ENCODE assay signal across 8 mouse cellular contexts in the genomic region with DNA sequence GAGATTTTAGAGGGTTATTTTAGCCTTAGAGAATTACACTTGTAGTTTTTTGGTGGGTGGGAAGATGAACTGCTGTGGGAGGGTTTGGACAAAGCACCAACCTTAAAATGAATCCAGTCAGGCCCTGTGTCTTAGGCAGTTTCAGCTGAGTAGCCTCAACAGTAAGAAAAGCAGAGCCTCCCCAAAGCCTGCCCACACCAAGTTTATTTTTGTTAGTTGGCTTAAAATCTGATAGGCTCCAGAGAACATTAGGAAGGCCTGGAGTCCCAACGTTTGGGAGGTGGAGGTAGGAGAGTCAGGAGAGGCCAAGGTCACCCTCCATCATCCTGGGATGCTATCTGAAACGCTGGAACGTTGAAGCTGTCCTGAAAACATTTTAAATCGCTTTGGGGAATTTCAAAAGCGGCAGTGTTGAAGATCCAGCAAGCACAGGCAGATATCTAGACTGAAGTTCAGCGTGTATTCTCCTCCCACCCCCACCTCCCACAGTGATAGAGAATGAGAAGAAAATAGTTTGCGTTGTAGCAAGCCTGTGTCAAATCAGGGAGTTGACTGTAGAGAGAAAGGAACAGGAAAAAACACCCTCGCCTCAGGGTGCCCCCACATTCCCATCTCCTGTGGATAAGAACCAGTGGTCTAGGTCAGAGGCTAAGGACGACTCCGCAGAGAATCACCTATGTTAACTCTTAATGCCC. TPM values are rescaled to one million over a fixed set of nuclear protein-coding genes. Genes with fewer than 3 reads are reported as not detected.
DNase-seq lines count a peak whose midpoint lies in the region; ATAC-seq and TF ChIP-seq lines count a peak whose summit lies in the region.

No protein-coding gene starts in this region.

- DNase-seq in embryo, embryonic 10.5 days (ENCODE audit: low spot score) = peak; percentile 31
- no peak for DNase-seq in embryo, embryonic 10 days (ENCODE audit: low spot score)
- DNase-seq in neural tube, embryonic 11.5 days (ENCODE audit: low spot score) = no peak
- DNase-seq in neural tube, embryonic 10.5 days (ENCODE audit: extremely low spot score, low spot score) = no peak
- DNase-seq in gastrocnemius, postnatal 10 days = no peak
- DNase-seq in thymus, postnatal 36 days = no peak

- no peak overlapping the region for H3K27ac ChIP-seq in neural tube, embryonic 11.5 days (ENCODE audit: low read depth, low read length)
- H3K27ac ChIP-seq in intestine, postnatal 0 days (ENCODE audit: low read depth, low read length) = no peak overlapping the region
- H3K27ac ChIP-seq in stomach, embryonic 15.5 days = no peak overlapping the region

- peak overlapping the region; percentile 61 for H3K4me3 ChIP-seq in neural tube, embryonic 11.5 days (ENCODE audit: low read depth, low read length)
- H3K4me3 ChIP-seq in intestine, postnatal 0 days (ENCODE audit: low read depth, low read length) = peak overlapping the region; percentile 45
- peak overlapping the region; percentile 50 for H3K4me3 ChIP-seq in stomach, embryonic 15.5 days (replicated peaks)

- no peaks in the 10 kb centered on the region for H3K27me3 ChIP-seq in neural tube, embryonic 11.5 days (ENCODE audit: control insufficient read depth, insufficient read depth, low read length)
- peaks cover 6% of the 10 kb centered on the region; the same call in 1 of the 2 replicates for H3K27me3 ChIP-seq in intestine, postnatal 0 days (replicated peaks; ENCODE audit: control insufficient read depth, insufficient read depth, low read length)
- H3K27me3 ChIP-seq in stomach, embryonic 15.5 days (replicated peaks) = no peaks in the 10 kb centered on the region

- peak overlapping the region; percentile 89 for H3K4me2 ChIP-seq in neural tube, embryonic 11.5 days (ENCODE audit: low read depth)
- peak overlapping the region; percentile 83 for H3K4me2 ChIP-seq in intestine, postnatal 0 days (replicated peaks; ENCODE audit: low read depth)
- H3K4me2 ChIP-seq in stomach, embryonic 15.5 days = peak overlapping the region; percentile 88

- H3K36me3 ChIP-seq in neural tube, embryonic 11.5 days (ENCODE audit: control insufficient read depth, insufficient read depth, low read length) = peaks cover under 1% of the 10 kb centered on the region; the same call in 1 of the 2 replicates
- H3K36me3 ChIP-seq in intestine, postnatal 0 days (ENCODE audit: control insufficient read depth, insufficient read depth) = no peaks in the 10 kb centered on the region
- no peaks in the 10 kb centered on the region for H3K36me3 ChIP-seq in stomach, embryonic 15.5 days

- no peak for TF ChIP-seq CTCF in intestine, postnatal 0 days (IDR thresholded peaks at IDR 0.05; ENCODE audit: low read depth)

- H3K9me3 ChIP-seq in neural tube, embryonic 11.5 days (ENCODE audit: control insufficient read depth, low read length) = no peaks in the 10 kb centered on the region
- no peaks in the 10 kb centered on the region for H3K9me3 ChIP-seq in intestine, postnatal 0 days (ENCODE audit: control insufficient read depth)
- H3K9me3 ChIP-seq in stomach, embryonic 15.5 days = no peaks in the 10 kb centered on the region

- WGBS in neural tube, embryonic 11.5 days = 7% methylated on average over 10 of the region's 10 CpGs
- 27% methylated on average over 10 of the region's 10 CpGs for WGBS in intestine, postnatal 0 days
- 11% methylated on average over 10 of the region's 10 CpGs for WGBS in stomach, embryonic 15.5 days

- peaks cover 8% of the 10 kb centered on the region; the same call in 1 of the 2 replicates for H3K4me1 ChIP-seq in neural tube, embryonic 11.5 days (ENCODE audit: control insufficient read depth, insufficient read depth, low read length)
- peaks cover 3% of the 10 kb centered on the region; the same call in 1 of the 2 replicates for H3K4me1 ChIP-seq in intestine, postnatal 0 days (replicated peaks; ENCODE audit: control insufficient read depth, insufficient read depth, low read length)
- H3K4me1 ChIP-seq in stomach, embryonic 15.5 days = 0 out of 2 replicates have a peak, but pooled peaks cover 2% of the 10 kb centered on the region

- H3K9ac ChIP-seq in neural tube, embryonic 11.5 days (ENCODE audit: low read length) = peak overlapping the region; percentile 89
- H3K9ac ChIP-seq in intestine, postnatal 0 days (ENCODE audit: low read depth, low read length) = no peak overlapping the region
- H3K9ac ChIP-seq in stomach, embryonic 15.5 days = peak overlapping the region; percentile 14; the same call in 1 of the 2 replicates

- no peak for ATAC-seq in neural tube, embryonic 11.5 days (ENCODE audit: insufficient read depth, low FRiP score, low TSS enrichment)
- ATAC-seq in intestine, postnatal 0 days = no peak
- no peak for ATAC-seq in stomach, embryonic 15.5 days (ENCODE audit: insufficient read depth, low FRiP score, low read depth)

RNA-seq across cellular contexts. Expression of a gene that starts 1.3 kb away (rescaled TPM):
- polyA plus RNA-seq in neural tube, embryonic 11.5 days (2014; fragmentation: Nextera tagmentation; extraction: Ambion mirVana) = 517 and 530 TPM in 2 replicates
- polyA plus RNA-seq in intestine, postnatal 0 days (2015; fragmentation: Nextera tagmentation; extraction: Ambion mirVana) = 39.5 and 41.4 TPM in 2 replicates
- polyA plus RNA-seq in stomach, embryonic 15.5 days (2015; fragmentation: Nextera tagmentation; extraction: Ambion mirVana) = 138 and 149 TPM in 2 replicates
- 10 to 100 TPM; 90.6 to 93.5 TPM for total RNA-seq in gastrocnemius, postnatal 10 days (2021)

RNA-seq across cellular contexts. Expression of a gene that starts 33.6 kb away (rescaled TPM):
- polyA plus RNA-seq in neural tube, embryonic 11.5 days (2014; fragmentation: Nextera tagmentation; extraction: Ambion mirVana) = not detected in 2 replicates
- not detected in 2 replicates for polyA plus RNA-seq in intestine, postnatal 0 days (2015; fragmentation: Nextera tagmentation; extraction: Ambion mirVana)
- 1.6 and 4.4 TPM in 2 replicates for polyA plus RNA-seq in stomach, embryonic 15.5 days (2015; fragmentation: Nextera tagmentation; extraction: Ambion mirVana)
- total RNA-seq in gastrocnemius, postnatal 10 days (2021) = under 1 TPM in 1 of 2 experiments, not detected in 1; 0.16 TPM
